Mouse (Mus musculus) megakaryocyte progenitor cell, adult 5-6 weeks (primary cell): ENCODE measurements at regions not wholly inside any gene's neighbourhood (a gene's known extent, or its start where the extent isn't known, plus 50 kb on each side); places are given as distances from the start of the nearest gene placed in this dataset.
A peak's percentile ranks its signal among the peaks of the same experiment; 100 is the strongest.

Experiments
- ATAC-seq: replicated peaks from 2 replicates; pipeline ENCODE4 v1.8.0; 2016; ENCODE audit warnings: mild to moderate bottlenecking, moderate TSS enrichment, inconsistent platforms; ENCODE audit not compliant: poor library complexity

GRCm38 (mm10) chr19:34421171-34421570 is 53.8 kb downstream of the Ch25h start:
- no peak for ATAC-seq

DNA sequence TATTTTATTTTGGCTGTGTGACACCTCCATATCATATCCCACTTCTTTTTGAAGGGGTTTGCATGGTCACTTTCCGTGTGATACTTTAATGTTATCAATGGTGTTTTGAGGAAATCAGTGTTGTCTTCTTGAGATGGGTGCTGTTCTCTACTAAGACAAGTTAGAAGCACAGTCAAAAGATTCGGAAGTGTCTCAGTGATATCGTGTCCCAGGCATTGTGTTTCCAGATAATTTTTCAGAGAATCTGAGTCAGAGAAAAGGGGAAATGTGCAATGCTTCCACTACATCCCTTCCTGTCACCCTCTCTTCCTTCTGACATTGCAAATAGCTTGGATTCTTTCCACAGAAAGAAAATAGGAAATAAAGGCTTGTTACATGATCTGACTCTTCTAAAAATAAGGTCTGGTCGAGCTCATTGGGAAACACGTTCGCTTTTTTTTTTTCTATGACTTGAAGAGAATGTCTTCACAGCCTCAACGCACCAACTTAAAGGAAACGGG is 54.6 kb downstream of the Ch25h start:
- ATAC-seq, result 0 out of 2 replicates have a peak, but pooled peaks have one; percentile 11

DNA sequence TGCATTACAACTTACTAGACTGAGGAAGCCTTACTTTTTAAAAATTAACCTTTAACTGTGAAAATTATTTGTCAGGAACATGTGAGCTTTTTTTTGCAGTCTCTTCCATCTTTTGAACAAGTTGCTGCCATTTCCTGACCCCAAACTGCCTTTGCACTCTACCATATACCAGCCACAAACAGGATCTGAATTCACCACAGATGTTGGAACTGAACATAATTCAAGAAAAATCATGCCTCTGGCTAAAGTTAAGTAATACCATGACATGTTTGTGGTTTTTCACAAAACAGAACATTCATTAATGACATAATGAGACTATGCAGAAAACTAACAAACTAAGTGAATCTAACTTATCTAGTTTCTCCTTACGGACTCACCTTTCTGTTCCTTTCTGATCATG is 67.8 kb downstream of the Ch25h start:
- ATAC-seq, result peak; percentile 58

DNA sequence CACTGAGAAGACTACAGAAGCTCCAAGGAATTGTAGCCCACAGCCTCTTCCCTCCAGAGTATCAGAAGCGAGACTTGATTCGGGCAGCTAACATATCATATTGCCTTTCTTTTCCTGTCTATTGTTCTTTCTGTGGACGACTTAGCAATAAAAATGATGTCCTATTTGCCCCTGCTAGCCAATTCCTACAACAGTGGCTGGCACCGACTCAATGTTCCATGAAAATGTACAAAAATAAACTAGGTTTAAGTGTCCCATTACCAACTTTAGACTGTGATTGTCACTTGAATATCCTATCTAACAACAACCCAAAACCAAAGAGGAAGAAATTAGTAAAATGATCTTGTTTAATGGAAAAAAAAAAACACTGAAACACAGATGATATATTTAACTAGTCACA is 68.3 kb downstream of the Ch25h start:
- ATAC-seq, result no peak

GRCm38 (mm10) chr19:34396276-34396675 is 78.7 kb downstream of the Ch25h start:
- ATAC-seq, result no peak

DNA sequence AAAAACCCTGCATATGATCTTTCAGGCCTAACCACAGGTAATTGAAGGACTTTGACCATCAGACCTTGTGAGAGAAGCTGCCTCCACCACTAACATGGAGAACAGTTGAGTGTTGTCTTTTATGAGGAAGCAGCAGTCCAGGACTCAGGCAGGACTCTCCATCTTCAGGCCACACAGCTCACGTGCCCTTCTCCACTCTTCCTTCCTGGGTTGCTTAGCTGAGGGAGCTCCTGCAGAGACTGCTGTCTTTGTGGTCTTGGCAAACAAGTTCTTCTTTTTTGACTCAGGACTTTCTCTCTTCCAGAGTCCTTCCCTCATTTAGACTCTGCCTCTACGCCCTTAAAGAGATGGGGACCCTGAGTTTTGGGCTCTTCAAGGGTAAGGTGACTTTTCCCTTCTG is 85.0 kb downstream of the Ch25h start:
- ATAC-seq, result peak; percentile 98

DNA sequence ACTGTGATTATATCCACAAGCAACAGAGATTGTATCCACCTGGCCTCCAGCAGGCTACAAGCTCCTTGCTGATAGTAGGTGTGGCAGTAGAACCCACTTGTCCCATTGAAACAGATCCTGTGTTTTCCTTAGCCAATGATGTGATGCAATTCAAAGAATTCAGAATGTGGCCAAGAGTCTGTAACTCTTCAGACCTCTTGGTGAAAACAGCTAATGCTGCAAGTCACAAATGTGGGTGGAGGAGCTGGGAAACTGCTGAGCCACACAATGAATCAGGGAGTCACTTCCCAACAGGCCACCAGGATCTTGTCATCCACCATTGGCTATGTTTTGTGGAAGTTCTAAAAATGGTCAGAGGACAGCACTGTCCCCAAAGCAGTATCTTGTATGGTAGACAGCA is 92.1 kb downstream of the Fas start:
- ATAC-seq, result no peak
